Mouse (Mus musculus): ENCODE results near the gene Nxn.

Gene Nxn

GRCm38 (mm10) chr11:76401398-76401797, 2.5 kb upstream of the Nxn start:
- DNase-seq (ENCODE audit: extremely low read depth, low read depth) = no peak

- DNase-seq (ENCODE audit: extremely low read depth, low read depth) = peak; percentile 49
Observed at GRCm38 (mm10) chr11:76399587-76400330, 819 bp upstream of the Nxn start.

- no peak for DNase-seq (ENCODE audit: extremely low read depth, low read depth)
Observed at GRCm38 (mm10) chr11:76398312-76398797, 585 bp downstream of the Nxn start.

GRCm38 (mm10) chr11:76397650-76398311, 1.2 kb downstream of the Nxn start:
- no peak for DNase-seq (ENCODE audit: extremely low read depth, low read depth)

GRCm38 (mm10) chr11:76392996-76393395, 5.9 kb downstream of the Nxn start:
- no peak for DNase-seq (ENCODE audit: extremely low read depth, low read depth)

- DNase-seq (ENCODE audit: extremely low read depth, low read depth) = no peak
Observed at GRCm38 (mm10) chr11:76392532-76392931, 6.4 kb downstream of the Nxn start.

GRCm38 (mm10) chr11:76388711-76389110, 10.2 kb downstream of the Nxn start:
- no peak for DNase-seq (ENCODE audit: extremely low read depth, low read depth)

GRCm38 (mm10) chr11:76387097-76387496, 11.8 kb downstream of the Nxn start:
- no peak for DNase-seq (ENCODE audit: extremely low read depth, low read depth)

GRCm38 (mm10) chr11:76385746-76386145, 13.2 kb downstream of the Nxn start:
- no peak for DNase-seq (ENCODE audit: extremely low read depth, low read depth)

- no peak for DNase-seq (ENCODE audit: extremely low read depth, low read depth)
Observed at GRCm38 (mm10) chr11:76385017-76385416, 13.9 kb downstream of the Nxn start.

- no peak for DNase-seq (ENCODE audit: extremely low read depth, low read depth)
Observed at GRCm38 (mm10) chr11:76384307-76384706, 14.6 kb downstream of the Nxn start.

GRCm38 (mm10) chr11:76382711-76383324, 16.1 kb downstream of the Nxn start:
- DNase-seq (ENCODE audit: extremely low read depth, low read depth) = no peak

- no peak for DNase-seq (ENCODE audit: extremely low read depth, low read depth)
Observed at GRCm38 (mm10) chr11:76381201-76381885, 17.6 kb downstream of the Nxn start.

- no peak for DNase-seq (ENCODE audit: extremely low read depth, low read depth)
Observed at GRCm38 (mm10) chr11:76379921-76380544, 18.9 kb downstream of the Nxn start.

GRCm38 (mm10) chr11:76376425-76376824, 22.5 kb downstream of the Nxn start:
- no peak for DNase-seq (ENCODE audit: extremely low read depth, low read depth)

GRCm38 (mm10) chr11:76374491-76375185, 24.3 kb downstream of the Nxn start:
- no peak for DNase-seq (ENCODE audit: extremely low read depth, low read depth)

GRCm38 (mm10) chr11:76372534-76372933, 26.4 kb downstream of the Nxn start:
- no peak for DNase-seq (ENCODE audit: extremely low read depth, low read depth)

GRCm38 (mm10) chr11:76372120-76372519, 26.8 kb downstream of the Nxn start:
- no peak for DNase-seq (ENCODE audit: extremely low read depth, low read depth)

GRCm38 (mm10) chr11:76370491-76370890, 28.4 kb downstream of the Nxn start:
- DNase-seq (ENCODE audit: extremely low read depth, low read depth) = no peak

- DNase-seq (ENCODE audit: extremely low read depth, low read depth) = no peak
Observed at GRCm38 (mm10) chr11:76366720-76367119, 32.2 kb downstream of the Nxn start.

- DNase-seq (ENCODE audit: extremely low read depth, low read depth) = no peak
Observed at GRCm38 (mm10) chr11:76364038-76364437, 34.9 kb downstream of the Nxn start.

Measured in MEL-GATA-1-ER (cell line).